Comparison of ENCODE assay signal across 9 mouse cellular contexts in genomic region chr4:96705281-96705951, GRCm38 (mm10). TPM values are rescaled to one million over a fixed set of nuclear protein-coding genes. Genes with fewer than 3 reads are reported as not detected.
DNase-seq lines count a peak whose midpoint lies in the region; ATAC-seq and TF ChIP-seq lines count a peak whose summit lies in the region.
"Had no signal": no experiment of that assay in that cellular context is flagged by ENCODE, and none has a peak within 500 bp of the region (broad histone marks: within the 10 kb centered on the region; RNA-seq: fewer than 3 reads in every experiment).

No protein-coding gene starts in this region.

- no peak for DNase-seq in liver, embryonic 14.5 days (ENCODE audit: low read depth in 3 of 3, low spot score in 3 of 3)
- DNase-seq in liver, embryonic 11.5 days (ENCODE audit: low spot score): no peak
- DNase-seq in adrenal gland, adult 18-20 months (ENCODE audit: low spot score in 2 of 2): peak; percentile 43 to 50
- DNase-seq in embryo, embryonic 11 days: peak; percentile 70
- peak; percentile 18 to 41 for DNase-seq in heart, postnatal 36 days
- DNase-seq in left cerebral cortex, adult 11 months (ENCODE audit: low spot score): peak; percentile 59
- peak; percentile 85 for DNase-seq in midbrain, embryonic 14.5 days
- no peak for DNase-seq in spleen, postnatal 4 days (ENCODE audit: low spot score in 2 of 2)

- no peaks in the 10 kb centered on the region for H3K9me3 ChIP-seq in liver, embryonic 14.5 days (ENCODE audit: control insufficient read depth, low read length)
- no peaks in the 10 kb centered on the region for H3K9me3 ChIP-seq in liver, embryonic 11.5 days (ENCODE audit: control insufficient read depth, low read length)
- H3K9me3 ChIP-seq in midbrain, embryonic 14.5 days (ENCODE audit: control insufficient read depth, low read length): no peaks in the 10 kb centered on the region
- H3K9me3 ChIP-seq: limb, embryonic 13.5 days had no signal

- H3K4me2 ChIP-seq in liver, embryonic 14.5 days (ENCODE audit: low read depth): no peak overlapping the region
- no peak overlapping the region for H3K4me2 ChIP-seq in liver, embryonic 11.5 days
- no peak overlapping the region for H3K4me2 ChIP-seq in midbrain, embryonic 14.5 days (ENCODE audit: low read length)
- H3K4me2 ChIP-seq: limb, embryonic 13.5 days had no signal

- no peak overlapping the region for H3K9ac ChIP-seq in liver, embryonic 14.5 days (replicated peaks)
- H3K9ac ChIP-seq in liver, embryonic 11.5 days (ENCODE audit: low read depth, low read length): no peak overlapping the region
- H3K9ac ChIP-seq in midbrain, embryonic 14.5 days (replicated peaks; ENCODE audit: low read length): no peak overlapping the region
- H3K9ac ChIP-seq: limb, embryonic 13.5 days had no signal

- intact Hi-C loops in heart, postnatal 36 days (cut with DNase I): no loop called here

- WGBS in liver, embryonic 14.5 days (ENCODE audit: insufficient replicate concordance): 39% methylated on average over 2 of the region's 2 CpGs
- WGBS in liver, embryonic 11.5 days: 55% methylated on average over 2 of the region's 2 CpGs
- WGBS in midbrain, embryonic 14.5 days: 57% methylated on average over 2 of the region's 2 CpGs

- H3K27ac ChIP-seq in liver, embryonic 14.5 days: no peak overlapping the region
- no peak overlapping the region for H3K27ac ChIP-seq in liver, embryonic 11.5 days (ENCODE audit: low read depth, low read length)
- no peak overlapping the region for H3K27ac ChIP-seq in midbrain, embryonic 14.5 days (replicated peaks; ENCODE audit: low read depth, low read length)
- H3K27ac ChIP-seq: limb, embryonic 13.5 days had no signal

- no peaks in the 10 kb centered on the region for H3K4me1 ChIP-seq in liver, embryonic 14.5 days (replicated peaks; ENCODE audit: control insufficient read depth in 2 of 2, insufficient read depth in 2 of 2, low read length in 1 of 2)
- H3K4me1 ChIP-seq in liver, embryonic 11.5 days (replicated peaks; ENCODE audit: control insufficient read depth, insufficient read depth, low read length): no peaks in the 10 kb centered on the region
- H3K4me1 ChIP-seq in midbrain, embryonic 14.5 days (ENCODE audit: control insufficient read depth, insufficient read depth, low read length): no peaks in the 10 kb centered on the region
- H3K4me1 ChIP-seq: limb, embryonic 13.5 days had no signal

- TF ChIP-seq CTCF in liver, embryonic 14.5 days (IDR thresholded peaks at IDR 0.05; ENCODE audit: low read depth): peak; percentile 27; the same call in 1 of the 2 replicates

- ATAC-seq in liver, embryonic 14.5 days (ENCODE audit: insufficient read depth): no peak
- no peak for ATAC-seq in liver, embryonic 11.5 days (replicated peaks; ENCODE audit: low FRiP score)
- ATAC-seq in midbrain, embryonic 14.5 days (ENCODE audit: low FRiP score, low TSS enrichment): no peak; the same call in 1 of the 2 replicates

- H3K36me3 ChIP-seq in liver, embryonic 14.5 days (replicated peaks; ENCODE audit: control insufficient read depth, insufficient read depth, low read depth): no peaks in the 10 kb centered on the region
- H3K36me3 ChIP-seq in liver, embryonic 11.5 days (ENCODE audit: control insufficient read depth, insufficient read depth, low read length): no peaks in the 10 kb centered on the region
- H3K36me3 ChIP-seq in midbrain, embryonic 14.5 days (ENCODE audit: control insufficient read depth, insufficient read depth, low read length): no peaks in the 10 kb centered on the region
- H3K36me3 ChIP-seq: limb, embryonic 13.5 days had no signal

- H3K27me3 ChIP-seq in liver, embryonic 14.5 days (ENCODE audit: control insufficient read depth, insufficient read depth, low read length): no peaks in the 10 kb centered on the region
- no peaks in the 10 kb centered on the region for H3K27me3 ChIP-seq in liver, embryonic 11.5 days (replicated peaks; ENCODE audit: control insufficient read depth, insufficient read depth, low read length)
- H3K27me3 ChIP-seq in midbrain, embryonic 14.5 days (ENCODE audit: control insufficient read depth, insufficient read depth, low read length): no peaks in the 10 kb centered on the region
- H3K27me3 ChIP-seq: limb, embryonic 13.5 days had no signal

- no peak for TF ChIP-seq EP300 in liver, embryonic 14.5 days (IDR thresholded peaks at IDR 0.05; ENCODE audit: low read depth)

- H3K4me3 ChIP-seq in liver, embryonic 14.5 days (ENCODE audit: insufficient read depth in 1 of 2, low read depth in 2 of 2, low read length in 2 of 2): no peak overlapping the region
- no peak overlapping the region for H3K4me3 ChIP-seq in liver, embryonic 11.5 days (ENCODE audit: low read depth, low read length)
- H3K4me3 ChIP-seq in midbrain, embryonic 14.5 days (replicated peaks; ENCODE audit: low read depth, low read length): no peak overlapping the region
- H3K4me3 ChIP-seq: limb, embryonic 13.5 days had no signal

RNA-seq across cellular contexts. Expression of gene Cyp2j5, which starts 41.5 kb away (rescaled TPM):
- polyA plus RNA-seq in liver, embryonic 14.5 days (2012; rRNA removed): 0.06 and 0.09 TPM in 2 replicates
- not detected in 2 replicates for polyA plus RNA-seq in liver, embryonic 14.5 days (2014; fragmentation: Nextera tagmentation; extraction: Ambion mirVana)
- polyA plus RNA-seq in liver, embryonic 11.5 days (2014; fragmentation: Nextera tagmentation; extraction: Ambion mirVana): 0.10 TPM in 2 replicates
- total RNA-seq in adrenal gland, adult 18-20 months (2021): under 1 TPM in 1 of 2 experiments, not detected in 1; 0.50 TPM
- not detected for total RNA-seq in heart, postnatal 36 days (2021)
- polyA plus RNA-seq in midbrain, embryonic 14.5 days (2014; fragmentation: Nextera tagmentation; extraction: Ambion mirVana): not detected in 2 replicates
- polyA plus RNA-seq: limb, embryonic 13.5 days had no signal

Comparison
In these comparisons a context has a peak if more than half of its experiments do, and no peak if none do; other contexts are left out.
1. DNase-seq: peak in adrenal gland, adult 18-20 months (2 of 2), embryo, embryonic 11 days (single experiment), heart, postnatal 36 days (2 of 2), left cerebral cortex, adult 11 months (single experiment) and midbrain, embryonic 14.5 days (single experiment); none in liver, embryonic 14.5 days (0 of 3), liver, embryonic 11.5 days (single experiment) and spleen, postnatal 4 days (0 of 2).